Mouse (Mus musculus) ES-Bruce4 (cell line): Measurements from ENCODE around the gene Cbfa2t3. TPM values are rescaled to one million over a fixed set of nuclear protein-coding genes. Genes with fewer than 3 reads are reported as not detected.
A peak's percentile ranks its signal among the peaks of the same experiment; 100 is the strongest.

Experiments used
- H3K27ac ChIP-seq: 2 replicates; pipeline ENCODE4 v1.5.1; 2012; ENCODE audit warnings: low read length, inconsistent platforms; ENCODE audit not compliant: insufficient read depth
- H3K27me3 ChIP-seq: 2 replicates; pipeline ENCODE4 v1.6.1; 2012; ENCODE audit warnings: mild to moderate bottlenecking, low read length, inconsistent platforms; ENCODE audit not compliant: control insufficient read depth, poor library complexity, insufficient read depth, severe bottlenecking
- H3K36me3 ChIP-seq: 2 replicates; pipeline ENCODE4 v1.6.1; 2012; ENCODE audit warnings: inconsistent platforms, mild to moderate bottlenecking, low read length, moderate library complexity; ENCODE audit not compliant: control insufficient read depth, poor library complexity, insufficient read depth, severe bottlenecking
- H3K4me1 ChIP-seq: one replicate; pipeline ENCODE4 v1.8.1; 2011; ENCODE audit warnings: low read length; ENCODE audit not compliant: control insufficient read depth, insufficient read depth
- H3K4me3 ChIP-seq: 2 replicates; pipeline ENCODE4 v1.5.1; 2011; ENCODE audit warnings: low read depth, mild to moderate bottlenecking, low read length
- H3K9ac ChIP-seq: 2 replicates; pipeline ENCODE4 v1.6.1; 2012; ENCODE audit warnings: low read depth, mild to moderate bottlenecking, inconsistent platforms; ENCODE audit not compliant: poor library complexity, severe bottlenecking
- H3K9me3 ChIP-seq: replicated peaks from 2 replicates; pipeline ENCODE4 v1.6.1; 2012; ENCODE audit warnings: mild to moderate bottlenecking, low read length, inconsistent platforms; ENCODE audit not compliant: control insufficient read depth, poor library complexity, insufficient read depth, severe bottlenecking
- CTCF ChIP-seq: IDR thresholded peaks from one replicate; pipeline ENCODE4 v1.8.1; 2011; ENCODE audit warnings: low read depth, low read length
- EP300 ChIP-seq: IDR thresholded peaks from 2 replicates; pipeline ENCODE4 v1.6.1; 2011; ENCODE audit warnings: low read depth, low read length; ENCODE audit not compliant: insufficient read depth
- POLR2A ChIP-seq: IDR thresholded peaks from one replicate; pipeline ENCODE4 v1.8.1; 2011; ENCODE audit warnings: low read length; ENCODE audit not compliant: insufficient read depth
- polyA plus RNA-seq: library from polyadenylated mRNA; stranded (reverse); fragments of >200 nt; gene quantifications from 2 replicates; pipeline ENCODE4 v1.2.4, GENCODE M21; 2011; ENCODE audit warnings: low read depth; ENCODE audit not compliant: missing spikeins, insufficient read depth, insufficient read length

Gene Cbfa2t3
- polyA plus RNA-seq, 1 experiment, result 0.42 TPM

GRCm38 (mm10) chr8:122617947-122618546 lies 80.9 kb downstream of the Cbfa2t3 start:
- TF ChIP-seq CTCF (peak; percentile 57), EP300 (no peak)
- no peak overlapping the region for H3K9ac ChIP-seq
- no peak overlapping the region for H3K4me3 ChIP-seq
- H3K27ac ChIP-seq, result no peak overlapping the region
- H3K4me1 ChIP-seq, result no peaks in the 10 kb centered on the region
- H3K36me3 ChIP-seq, result no peaks in the 10 kb centered on the region
- H3K9me3 ChIP-seq, result no peaks in the 10 kb centered on the region
- no peaks in the 10 kb centered on the region for H3K27me3 ChIP-seq

DNA sequence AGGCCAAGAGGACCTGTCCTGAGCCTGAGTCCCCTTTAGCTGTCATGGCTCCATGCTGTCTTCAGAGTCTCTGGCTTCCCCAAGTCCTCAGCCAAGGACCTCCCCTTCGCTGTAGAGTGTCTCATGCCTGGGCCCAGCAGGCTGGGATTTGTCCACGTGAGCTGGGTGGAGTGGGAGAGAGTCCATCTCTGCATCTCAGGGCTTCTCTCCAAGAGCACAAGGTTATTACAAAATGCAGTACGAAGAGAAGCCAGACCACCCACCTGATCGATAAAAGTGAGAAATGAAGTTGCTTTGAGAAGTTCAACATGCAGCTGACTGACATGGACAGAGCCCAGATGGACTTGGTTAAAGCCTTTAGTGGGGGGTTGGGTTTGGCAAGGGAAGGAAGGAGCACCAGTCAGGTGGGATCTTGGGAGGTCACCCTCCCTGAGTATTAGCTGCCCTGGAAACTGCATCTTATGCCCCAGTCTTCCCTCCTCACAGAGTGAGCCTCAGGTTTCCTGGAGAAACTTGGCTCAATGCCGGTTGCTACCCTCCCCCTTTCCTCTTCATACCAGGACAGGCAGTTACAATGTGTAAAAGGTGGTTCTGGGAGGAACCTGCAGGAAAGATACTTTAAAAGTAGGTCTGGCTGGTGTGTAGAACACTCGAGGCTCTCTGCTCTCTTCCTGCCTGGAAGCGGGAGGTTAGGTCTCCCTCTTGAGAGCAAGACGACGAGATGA lies 82.6 kb downstream of the Cbfa2t3 start:
- H3K27ac ChIP-seq, result no peak overlapping the region
- no peaks in the 10 kb centered on the region for H3K27me3 ChIP-seq
- H3K9ac ChIP-seq, result no peak overlapping the region
- H3K4me3 ChIP-seq, result no peak overlapping the region
- H3K4me1 ChIP-seq, result no peaks in the 10 kb centered on the region
- TF ChIP-seq EP300, result no peak
- no peak for TF ChIP-seq CTCF
- no peak for TF ChIP-seq POLR2A
- no peaks in the 10 kb centered on the region for H3K36me3 ChIP-seq
- H3K9me3 ChIP-seq, result no peaks in the 10 kb centered on the region

- TF ChIP-seq EP300 (0 out of 2 replicates have a peak, but pooled peaks have one; percentile 15), CTCF (no peak), POLR2A (no peak)
- peak within 1 kb of the TSS; percentile 72 for H3K9ac ChIP-seq
- H3K27ac ChIP-seq, result no peak within 1 kb of the TSS
- no peaks in the 10 kb centered on the region for H3K9me3 ChIP-seq
- H3K36me3 ChIP-seq, result no peaks in the 10 kb centered on the region
- no peaks in the 10 kb centered on the region for H3K4me1 ChIP-seq
- H3K4me3 ChIP-seq, result peak within 1 kb of the TSS; percentile 81
- H3K27me3 ChIP-seq, result no peaks in the 10 kb centered on the region
Observed at GRCm38 (mm10) chr8:122611295-122612133, 87.4 kb downstream of the Cbfa2t3 start, which contains the start of the genes Galns and Trappc2l. Gene Galns (minus strand): TSS chr8:122611463. Gene Trappc2l (plus strand): TSS chr8:122611640.

- Histone ChIP-seq H3K36me3 (no peaks in the 10 kb centered on the region), H3K4me1 (no peaks in the 10 kb centered on the region), H3K9me3 (no peaks in the 10 kb centered on the region), H3K27me3 (no peaks in the 10 kb centered on the region), H3K27ac (no peak overlapping the region), H3K4me3 (peak overlapping the region; percentile 81), H3K9ac (peak overlapping the region; percentile 28)
- no peak for TF ChIP-seq CTCF
- no peak for TF ChIP-seq EP300
- TF ChIP-seq POLR2A, result no peak
Observed at GRCm38 (mm10) chr8:122610612-122611277, 88.2 kb downstream of the Cbfa2t3 start.

GRCm38 (mm10) chr8:122610209-122610608 lies 88.7 kb downstream of the Cbfa2t3 start:
- H3K27ac ChIP-seq, result no peak overlapping the region
- TF ChIP-seq POLR2A (no peak), EP300 (no peak), CTCF (no peak)
- no peaks in the 10 kb centered on the region for H3K4me1 ChIP-seq
- H3K27me3 ChIP-seq, result no peaks in the 10 kb centered on the region
- H3K4me3 ChIP-seq, result no peak overlapping the region
- H3K9ac ChIP-seq, result peak overlapping the region; percentile 28; the same call in 1 of the 2 replicates
- H3K36me3 ChIP-seq, result no peaks in the 10 kb centered on the region
- no peaks in the 10 kb centered on the region for H3K9me3 ChIP-seq
